Mouse (Mus musculus): ENCODE measurements around the gene Mri1. TPM values are rescaled to one million over a fixed set of nuclear protein-coding genes. Genes with fewer than 3 reads are reported as not detected.

Mri1 gene
- polyA plus RNA-seq, 1 experiment, result 23.2 TPM

- Histone ChIP-seq H3ac (ENCODE audit: control insufficient read depth, insufficient read length, low read depth) (peak overlapping the region; percentile 46), H3K4me3 (ENCODE audit: insufficient read depth, poor library complexity, severe bottlenecking) (no peak overlapping the region), H3K79me3 (ENCODE audit: low read depth) (peaks cover 21% of the 10 kb centered on the region), H3K79me2 (ENCODE audit: control insufficient read depth, insufficient read depth) (peaks cover 32% of the 10 kb centered on the region), H3K36me3 (ENCODE audit: control insufficient read depth, insufficient read depth) (peaks cover 63% of the 10 kb centered on the region), H3K27me3 (ENCODE audit: control insufficient read depth, insufficient read depth, insufficient read length) (no peaks in the 10 kb centered on the region)
- TF ChIP-seq USF1 (IDR thresholded peaks at IDR 0.05; ENCODE audit: low read depth), result no peak
- TF ChIP-seq CEBPB (IDR thresholded peaks at IDR 0.05; ENCODE audit: low read depth), result no peak
- no peak for TF ChIP-seq MYOD1 (IDR thresholded peaks at IDR 0.05; ENCODE audit: control insufficient read depth, insufficient read length, low read depth)
- TF ChIP-seq MYOG (IDR thresholded peaks at IDR 0.05; ENCODE audit: control insufficient read depth, extremely low read depth, insufficient read length), result no peak
- TF ChIP-seq MAX (IDR thresholded peaks at IDR 0.05), result no peak
- TF ChIP-seq CTCF (IDR thresholded peaks at IDR 0.05; ENCODE audit: control insufficient read depth, insufficient read depth, insufficient read length), result no peak
- no peak for TF ChIP-seq FOSL1 (IDR thresholded peaks at IDR 0.05; ENCODE audit: insufficient read depth, low read length, poor library complexity, severe bottlenecking)
Measured at GRCm38 (mm10) chr8:84211202-84211601, 45.9 kb downstream of the Mri1 start.

- Histone ChIP-seq H3K79me3 (ENCODE audit: low read depth) (peaks cover 31% of the 10 kb centered on the region), H3ac (ENCODE audit: control insufficient read depth, insufficient read length, low read depth) (no peak overlapping the region), H3K4me3 (ENCODE audit: insufficient read depth, poor library complexity, severe bottlenecking) (no peak overlapping the region), H3K79me2 (ENCODE audit: control insufficient read depth, insufficient read depth) (peaks cover 41% of the 10 kb centered on the region), H3K36me3 (ENCODE audit: control insufficient read depth, insufficient read depth) (peaks cover 68% of the 10 kb centered on the region), H3K27me3 (ENCODE audit: control insufficient read depth, insufficient read depth, insufficient read length) (no peaks in the 10 kb centered on the region)
- TF ChIP-seq MYOD1 (IDR thresholded peaks at IDR 0.05; ENCODE audit: control insufficient read depth, insufficient read length, low read depth) (peak; percentile 54), CEBPB (IDR thresholded peaks at IDR 0.05; ENCODE audit: low read depth) (no peak), CTCF (IDR thresholded peaks at IDR 0.05; ENCODE audit: control insufficient read depth, insufficient read depth, insufficient read length) (peak; percentile 25)
Measured at GRCm38 (mm10) chr8:84210167-84210791, 46.8 kb downstream of the Mri1 start.

DNA sequence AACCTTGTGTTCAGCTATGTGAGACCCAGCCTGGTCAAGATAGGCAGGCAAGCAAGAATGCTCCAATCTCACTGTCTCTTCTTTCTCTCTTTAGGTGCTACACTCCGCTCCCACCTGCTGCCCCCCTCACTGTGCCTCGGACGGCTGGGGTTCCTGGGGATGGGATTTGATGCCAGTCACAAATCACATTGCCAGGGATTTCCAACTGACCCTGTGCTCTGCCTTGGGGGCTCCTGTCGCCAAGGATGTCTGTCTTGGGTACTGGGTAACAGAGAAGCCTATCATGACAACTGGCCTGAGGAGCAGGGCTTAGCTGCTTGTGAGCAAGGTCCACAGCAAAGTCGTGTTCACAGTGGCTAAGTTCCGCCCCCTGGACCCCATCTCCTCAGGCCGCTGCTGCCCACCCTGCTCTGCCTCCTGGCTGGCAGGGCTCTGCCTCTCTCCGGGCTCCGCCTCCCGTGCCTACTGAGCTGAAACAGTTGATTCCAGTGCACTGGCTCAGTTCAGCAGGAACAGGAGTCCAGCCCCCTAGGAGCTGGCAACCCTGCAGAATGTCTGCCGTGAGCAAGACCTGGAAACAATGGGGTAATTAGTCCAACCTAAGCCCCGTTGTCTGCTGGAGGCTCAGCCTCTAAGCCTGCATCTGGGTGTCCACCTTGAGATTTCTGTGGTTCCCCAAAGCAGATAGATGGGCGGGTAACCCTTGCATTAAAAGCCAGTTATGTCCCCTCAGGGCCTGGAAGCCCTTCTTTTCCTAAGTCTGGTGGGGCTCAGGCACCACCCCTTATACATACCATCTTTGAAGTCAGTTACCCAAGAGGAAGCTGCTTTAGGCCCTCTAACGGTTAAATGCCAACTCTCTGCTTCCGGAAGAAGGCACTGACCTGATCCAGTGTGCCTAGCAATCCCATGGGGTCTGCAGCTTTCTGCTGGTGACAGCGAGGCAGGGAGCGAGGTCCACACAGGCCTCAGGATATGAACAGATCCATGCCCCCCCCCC is 48.4 kb downstream of the Mri1 start:
- Histone ChIP-seq H3ac (ENCODE audit: control insufficient read depth, insufficient read length, low read depth) (no peak overlapping the region), H3K27me3 (ENCODE audit: control insufficient read depth, insufficient read depth, insufficient read length) (no peaks in the 10 kb centered on the region), H3K79me3 (ENCODE audit: low read depth) (peaks cover 47% of the 10 kb centered on the region), H3K36me3 (ENCODE audit: control insufficient read depth, insufficient read depth) (peaks cover 79% of the 10 kb centered on the region), H3K79me2 (ENCODE audit: control insufficient read depth, insufficient read depth) (peaks cover 57% of the 10 kb centered on the region), H3K4me3 (ENCODE audit: insufficient read depth, poor library complexity, severe bottlenecking) (no peak overlapping the region)
- TF ChIP-seq USF1 (IDR thresholded peaks at IDR 0.05; ENCODE audit: low read depth), result no peak
- TF ChIP-seq MYOG (IDR thresholded peaks at IDR 0.05; ENCODE audit: control insufficient read depth, extremely low read depth, insufficient read length), result no peak
- no peak for TF ChIP-seq MAX (IDR thresholded peaks at IDR 0.05)
- no peak for TF ChIP-seq MYOD1 (IDR thresholded peaks at IDR 0.05; ENCODE audit: control insufficient read depth, insufficient read length, low read depth)
- TF ChIP-seq CTCF (IDR thresholded peaks at IDR 0.05; ENCODE audit: control insufficient read depth, insufficient read depth, insufficient read length), result no peak
- TF ChIP-seq FOSL1 (IDR thresholded peaks at IDR 0.05; ENCODE audit: insufficient read depth, low read length, poor library complexity, severe bottlenecking), result no peak
- no peak for TF ChIP-seq CEBPB (IDR thresholded peaks at IDR 0.05; ENCODE audit: low read depth)

DNA sequence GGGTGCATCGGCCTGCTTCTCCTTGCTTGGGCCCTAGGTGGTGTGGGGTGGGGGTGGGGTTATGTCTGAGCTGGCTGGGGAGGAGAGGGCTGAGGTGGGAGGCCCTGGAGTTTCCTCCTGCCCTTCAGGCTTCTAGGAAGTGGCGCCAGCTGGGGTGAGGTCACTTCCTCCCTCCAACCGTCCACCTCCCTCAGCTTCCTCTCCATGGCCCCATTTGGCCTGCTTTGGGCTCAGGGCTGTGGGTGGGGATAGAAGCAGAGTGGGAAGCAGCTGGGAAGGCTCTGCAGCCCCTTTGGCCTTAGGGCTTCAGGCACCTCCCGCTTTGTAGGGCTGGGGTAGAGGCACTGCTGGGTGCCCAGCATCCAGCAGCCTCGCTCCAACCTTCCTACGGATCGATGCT is 49.3 kb downstream of the Mri1 start:
- H3K36me3 ChIP-seq (ENCODE audit: control insufficient read depth, insufficient read depth), result peaks cover 82% of the 10 kb centered on the region
- H3ac ChIP-seq (ENCODE audit: control insufficient read depth, insufficient read length, low read depth), result no peak overlapping the region
- H3K4me3 ChIP-seq (ENCODE audit: insufficient read depth, poor library complexity, severe bottlenecking), result no peak overlapping the region
- peaks cover 66% of the 10 kb centered on the region for H3K79me2 ChIP-seq (ENCODE audit: control insufficient read depth, insufficient read depth)
- H3K79me3 ChIP-seq (ENCODE audit: low read depth), result peaks cover 54% of the 10 kb centered on the region
- no peaks in the 10 kb centered on the region for H3K27me3 ChIP-seq (ENCODE audit: control insufficient read depth, insufficient read depth, insufficient read length)
- TF ChIP-seq CEBPB (IDR thresholded peaks at IDR 0.05; ENCODE audit: low read depth), result no peak
- no peak for TF ChIP-seq USF1 (IDR thresholded peaks at IDR 0.05; ENCODE audit: low read depth)
- no peak for TF ChIP-seq MAX (IDR thresholded peaks at IDR 0.05)
- no peak for TF ChIP-seq CTCF (IDR thresholded peaks at IDR 0.05; ENCODE audit: control insufficient read depth, insufficient read depth, insufficient read length)
- no peak for TF ChIP-seq FOSL1 (IDR thresholded peaks at IDR 0.05; ENCODE audit: insufficient read depth, low read length, poor library complexity, severe bottlenecking)
- no peak for TF ChIP-seq MYOG (IDR thresholded peaks at IDR 0.05; ENCODE audit: control insufficient read depth, extremely low read depth, insufficient read length)
- TF ChIP-seq MYOD1 (IDR thresholded peaks at IDR 0.05; ENCODE audit: control insufficient read depth, insufficient read length, low read depth), result no peak

DNA sequence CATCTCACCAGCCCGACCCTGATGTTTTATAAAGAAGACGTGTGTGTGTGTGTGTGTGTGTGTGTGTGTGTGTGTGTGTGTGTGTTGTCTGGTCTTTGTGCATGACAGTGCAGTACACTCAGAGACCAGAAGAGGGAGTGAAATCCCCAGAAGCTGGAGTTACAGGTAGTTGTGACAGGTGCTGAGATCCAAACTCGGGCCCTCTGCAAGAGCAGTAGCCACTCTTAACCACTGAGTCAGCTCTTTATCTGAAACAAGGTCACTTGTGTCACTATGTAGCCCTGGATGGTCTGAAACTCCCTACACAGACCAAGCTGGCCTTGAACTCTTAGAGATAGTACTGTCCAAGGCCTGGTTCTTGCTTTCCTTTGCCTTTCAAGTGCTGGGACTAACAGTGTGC is 50.5 kb downstream of the Mri1 start:
- no peak overlapping the region for H3ac ChIP-seq (ENCODE audit: control insufficient read depth, insufficient read length, low read depth)
- no peaks in the 10 kb centered on the region for H3K27me3 ChIP-seq (ENCODE audit: control insufficient read depth, insufficient read depth, insufficient read length)
- peaks cover 77% of the 10 kb centered on the region for H3K79me2 ChIP-seq (ENCODE audit: control insufficient read depth, insufficient read depth)
- TF ChIP-seq MYOD1 (IDR thresholded peaks at IDR 0.05; ENCODE audit: control insufficient read depth, insufficient read length, low read depth), result no peak
- TF ChIP-seq USF1 (IDR thresholded peaks at IDR 0.05; ENCODE audit: low read depth), result no peak
- TF ChIP-seq CTCF (IDR thresholded peaks at IDR 0.05; ENCODE audit: control insufficient read depth, insufficient read depth, insufficient read length), result no peak
- no peak for TF ChIP-seq FOSL1 (IDR thresholded peaks at IDR 0.05; ENCODE audit: insufficient read depth, low read length, poor library complexity, severe bottlenecking)
- TF ChIP-seq MYOG (IDR thresholded peaks at IDR 0.05; ENCODE audit: control insufficient read depth, extremely low read depth, insufficient read length), result no peak
- peaks cover 63% of the 10 kb centered on the region for H3K79me3 ChIP-seq (ENCODE audit: low read depth)
- peaks cover 83% of the 10 kb centered on the region for H3K36me3 ChIP-seq (ENCODE audit: control insufficient read depth, insufficient read depth)
- H3K4me3 ChIP-seq (ENCODE audit: insufficient read depth, poor library complexity, severe bottlenecking), result no peak overlapping the region

Data from C2C12 (cell line).